Mouse (Mus musculus) limb, embryonic 14.5 days (tissue): ENCODE results near the gene Gadd45gip1. TPM values are rescaled to one million over a fixed set of nuclear protein-coding genes. Genes with fewer than 3 reads are reported as not detected.

Experiments
- ATAC-seq: fragments of 200-750 bp; cut with Nextera tagmentation; 2 replicates; pipeline ENCODE4 v1.8.0; 2017; ENCODE audit warnings: low read depth, moderate number of reproducible peaks, moderate TSS enrichment; ENCODE audit not compliant: low FRiP score
- DNase-seq: peaks from one replicate; pipeline ENCODE4 v3.0.0-alpha.2; 2015; ENCODE audit warnings: low spot score
- H3K27ac ChIP-seq: fragments of 300-500 bp; sonication (generic); replicated peaks from 2 replicates; pipeline ENCODE4 v1.5.1; 2014; ENCODE audit warnings: low read depth, mild to moderate bottlenecking, low read length, moderate library complexity, mixed read lengths
- H3K27me3 ChIP-seq: fragments of 300-500 bp; sonication (generic); 2 replicates; pipeline ENCODE4 v1.6.1; 2014; ENCODE audit warnings: low read length, mixed read lengths; ENCODE audit not compliant: control insufficient read depth, insufficient read depth
- H3K36me3 ChIP-seq: fragments of 300-500 bp; sonication (generic); 2 replicates; pipeline ENCODE4 v1.6.1; 2014; ENCODE audit warnings: mild to moderate bottlenecking, low read length, moderate library complexity, mixed read lengths; ENCODE audit not compliant: control insufficient read depth, insufficient read depth
- H3K4me1 ChIP-seq: fragments of 300-500 bp; sonication (generic); 2 replicates; pipeline ENCODE4 v1.6.1; 2014; ENCODE audit warnings: antibody characterized with exemption, low read length, mixed read lengths; ENCODE audit not compliant: control insufficient read depth, insufficient read depth
- H3K4me2 ChIP-seq: fragments of 300-500 bp; sonication (generic); replicated peaks from 2 replicates; pipeline ENCODE4 v1.6.1; 2014; ENCODE audit warnings: low read depth, mild to moderate bottlenecking, low read length, moderate library complexity; ENCODE audit not compliant: severe bottlenecking
- H3K4me3 ChIP-seq: fragments of 300-500 bp; sonication (generic); replicated peaks from 2 replicates; pipeline ENCODE4 v1.5.1; 2014; ENCODE audit warnings: low read length
- H3K9ac ChIP-seq: fragments of 300-500 bp; sonication (generic); 2 replicates; pipeline ENCODE4 v1.6.1; 2014; ENCODE audit warnings: mild to moderate bottlenecking, low read depth, low read length, moderate library complexity; ENCODE audit not compliant: severe bottlenecking
- H3K9me3 ChIP-seq: fragments of 300-500 bp; sonication (generic); 2 replicates; pipeline ENCODE4 v1.6.1; 2016; ENCODE audit warnings: low read length; ENCODE audit not compliant: control insufficient read depth
- POLR2A ChIP-seq: fragments of 200-500 bp; IDR thresholded peaks from 2 replicates; pipeline ENCODE4 v1.8.0; 2012; ENCODE audit warnings: inconsistent platforms, mild to moderate bottlenecking, moderate library complexity, borderline replicate concordance; ENCODE audit not compliant: insufficient read depth, insufficient read length; ENCODE audit errors: extremely low read depth
- WGBS: fragments of 180-500 bp; shearing (Covaris S2); extraction: QIAGEN DNeasy Blood & Tissue Kit; methylation state at CpG from one replicate; pipeline ENCODE4 v1.1.7; 2014; 5-methylcytosine and 5-hydroxymethylcytosine counted together
- polyA plus RNA-seq, 2 experiments: library from polyadenylated mRNA; depleted of rRNA in 1 of 2; stranded (reverse) in 1 of 2; unstranded in 1 of 2; fragments of >200 nt; fragmentation: Nextera tagmentation in 1 of 2; extraction: Ambion mirVana in 1 of 2; gene quantifications; 2 replicates each; pipeline versions ENCODE4 v1.2.1 to v1.2.3; 2012 to 2014

Gene Gadd45gip1
- polyA plus RNA-seq, 2 experiments, result 44.9 to 45.6 TPM

DNA sequence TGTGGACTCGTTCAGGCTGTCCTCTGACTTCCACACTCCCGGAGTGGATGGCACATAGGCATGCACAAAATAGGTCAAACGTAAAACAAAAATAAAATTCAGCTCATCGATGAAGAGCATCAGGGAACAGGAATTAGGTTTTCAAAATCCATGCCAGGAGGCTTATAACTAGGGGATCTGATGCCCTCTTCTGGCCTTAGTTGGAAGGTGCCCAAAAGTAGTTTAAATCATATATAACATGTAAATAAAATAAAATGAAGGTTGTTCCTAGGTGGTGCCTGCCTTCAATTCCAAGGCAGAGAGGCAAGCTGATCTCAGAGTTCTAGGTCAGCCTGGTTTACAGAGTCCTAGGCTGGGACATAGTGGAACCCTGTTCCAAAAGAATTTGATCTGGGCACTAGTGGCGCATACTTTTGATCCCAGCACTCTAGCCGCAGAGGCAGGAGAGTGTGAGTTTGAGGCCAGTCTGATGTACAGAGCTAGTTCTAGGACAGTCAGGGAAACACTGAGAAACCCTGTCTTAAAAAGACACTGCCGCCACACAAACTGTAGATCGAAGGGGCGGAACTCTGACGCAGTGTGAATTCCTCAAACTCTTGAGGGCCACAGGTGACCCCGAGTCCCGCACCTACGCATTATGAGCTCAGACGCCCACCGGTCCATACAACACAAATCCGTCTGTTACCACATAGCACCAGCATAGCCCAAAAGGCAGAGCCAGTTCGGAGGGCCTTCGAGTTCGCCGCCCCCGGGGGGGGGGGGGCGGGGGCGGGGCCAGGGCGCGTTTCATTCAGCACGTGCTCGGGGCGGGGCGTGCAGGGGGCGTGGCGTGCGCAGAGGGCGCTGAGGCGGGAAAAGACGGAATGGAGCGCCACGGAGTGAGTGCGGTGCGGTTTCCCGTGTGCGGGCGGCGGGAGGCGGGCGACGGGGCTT lies 40.3 kb downstream of the Gadd45gip1 start, which contains the start of gene Syce2:
Gene Syce2 (plus strand): TSS at position 736 of the 933 bp plus-strand sequence.
- WGBS, result 16% methylated on average over 37 of the region's 46 CpGs
- Histone ChIP-seq H3K9ac (peak within 1 kb of the TSS; percentile 60), H3K36me3 (peaks cover 32% of the 10 kb centered on the region), H3K4me3 (peak within 1 kb of the TSS; percentile 49), H3K4me2 (peak within 1 kb of the TSS; percentile 99), H3K27me3 (no peaks in the 10 kb centered on the region), H3K27ac (no peak within 1 kb of the TSS), H3K9me3 (no peaks in the 10 kb centered on the region), H3K4me1 (peaks cover 13% of the 10 kb centered on the region)
- TF ChIP-seq POLR2A, result no peak
- DNase-seq (peak; percentile 64), ATAC-seq (peak; percentile 80; the same call in 1 of the 2 replicates)

DNA sequence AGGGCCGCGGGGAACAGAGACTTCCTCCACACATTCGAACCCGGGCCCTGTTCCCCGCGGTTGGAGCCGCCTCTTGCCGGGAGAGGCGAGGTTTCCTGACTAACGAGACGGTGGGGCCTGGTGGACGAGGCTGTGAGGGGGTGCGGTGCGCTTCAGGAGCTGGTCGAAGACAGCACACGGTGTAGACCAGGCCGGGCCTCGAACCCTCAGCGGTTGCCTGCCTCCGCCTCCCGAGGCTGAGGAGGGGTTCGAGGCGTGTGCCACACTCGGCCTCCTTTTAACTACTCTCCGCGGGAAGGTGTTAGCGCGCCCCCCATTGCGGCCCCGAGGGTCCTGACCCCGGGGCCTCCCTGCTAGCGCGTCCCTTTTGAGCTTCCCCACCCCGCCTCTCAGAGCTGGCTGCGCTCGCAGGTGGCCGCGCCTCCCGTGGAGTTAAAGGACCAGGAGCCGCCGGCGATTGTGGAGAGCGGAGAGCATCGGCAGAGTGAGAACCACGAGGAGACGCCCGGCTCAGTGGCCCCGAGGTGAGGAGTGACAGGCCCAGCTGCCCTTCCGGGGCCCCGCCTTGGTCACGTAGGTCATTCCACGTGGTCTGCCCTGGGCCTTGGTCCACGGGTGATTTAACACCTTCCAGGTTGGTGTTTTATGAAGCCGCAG lies 41.1 kb downstream of the Gadd45gip1 start:
- Histone ChIP-seq H3K27me3 (no peaks in the 10 kb centered on the region), H3K9ac (peak overlapping the region; percentile 60), H3K4me1 (peaks cover 13% of the 10 kb centered on the region), H3K9me3 (no peaks in the 10 kb centered on the region), H3K36me3 (peaks cover 24% of the 10 kb centered on the region), H3K4me3 (peak overlapping the region; percentile 49), H3K4me2 (peak overlapping the region; percentile 99), H3K27ac (no peak overlapping the region)
- DNase-seq, result no peak
- 2% methylated on average over 46 of the region's 54 CpGs for WGBS
- TF ChIP-seq POLR2A, result no peak
- ATAC-seq, result peak; percentile 50; the same call in 1 of the 2 replicates

GRCm38 (mm10) chr8:84873016-84873415 lies 41.7 kb downstream of the Gadd45gip1 start:
- no peak overlapping the region for H3K27ac ChIP-seq
- H3K36me3 ChIP-seq, result peaks cover 18% of the 10 kb centered on the region
- peak overlapping the region; percentile 99 for H3K4me2 ChIP-seq
- ATAC-seq (no peak), DNase-seq (no peak)
- TF ChIP-seq POLR2A, result no peak
- 0 out of 2 replicates have a peak overlapping the region, but pooled peaks have one; percentile 60 for H3K9ac ChIP-seq
- H3K4me1 ChIP-seq, result peaks cover 13% of the 10 kb centered on the region
- no peaks in the 10 kb centered on the region for H3K9me3 ChIP-seq
- peak overlapping the region; percentile 49 for H3K4me3 ChIP-seq
- 62% methylated on average over 4 of the region's 4 CpGs for WGBS
- H3K27me3 ChIP-seq, result no peaks in the 10 kb centered on the region

DNA sequence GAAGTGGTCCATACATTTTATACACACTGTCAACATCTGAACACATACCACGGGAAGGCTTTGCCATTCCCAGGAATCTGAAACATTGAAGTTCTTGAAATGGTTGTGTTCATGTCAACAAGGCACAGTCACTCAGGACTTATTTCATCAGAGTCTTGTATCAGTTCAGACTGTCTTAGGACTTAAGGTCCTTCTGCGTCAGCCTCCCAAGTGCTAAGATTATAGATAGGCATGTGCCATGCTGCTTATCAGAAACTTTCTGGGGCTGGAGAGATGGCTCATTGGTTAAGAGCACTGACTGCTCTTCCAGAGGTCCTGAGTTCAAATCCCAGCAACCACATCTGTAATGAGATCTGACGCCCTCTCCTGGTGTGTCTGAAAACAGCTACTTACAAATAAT lies 43.0 kb downstream of the Gadd45gip1 start:
- H3K4me1 ChIP-seq, result peaks cover 13% of the 10 kb centered on the region
- H3K4me2 ChIP-seq, result no peak overlapping the region
- no peak overlapping the region for H3K27ac ChIP-seq
- H3K9ac ChIP-seq, result no peak overlapping the region
- no peak overlapping the region for H3K4me3 ChIP-seq
- 89% methylated on average over 3 of the region's 3 CpGs for WGBS
- no peaks in the 10 kb centered on the region for H3K9me3 ChIP-seq
- ATAC-seq, result no peak
- no peaks in the 10 kb centered on the region for H3K27me3 ChIP-seq
- no peak for TF ChIP-seq POLR2A
- no peak for DNase-seq
- H3K36me3 ChIP-seq, result peaks cover 6% of the 10 kb centered on the region

DNA sequence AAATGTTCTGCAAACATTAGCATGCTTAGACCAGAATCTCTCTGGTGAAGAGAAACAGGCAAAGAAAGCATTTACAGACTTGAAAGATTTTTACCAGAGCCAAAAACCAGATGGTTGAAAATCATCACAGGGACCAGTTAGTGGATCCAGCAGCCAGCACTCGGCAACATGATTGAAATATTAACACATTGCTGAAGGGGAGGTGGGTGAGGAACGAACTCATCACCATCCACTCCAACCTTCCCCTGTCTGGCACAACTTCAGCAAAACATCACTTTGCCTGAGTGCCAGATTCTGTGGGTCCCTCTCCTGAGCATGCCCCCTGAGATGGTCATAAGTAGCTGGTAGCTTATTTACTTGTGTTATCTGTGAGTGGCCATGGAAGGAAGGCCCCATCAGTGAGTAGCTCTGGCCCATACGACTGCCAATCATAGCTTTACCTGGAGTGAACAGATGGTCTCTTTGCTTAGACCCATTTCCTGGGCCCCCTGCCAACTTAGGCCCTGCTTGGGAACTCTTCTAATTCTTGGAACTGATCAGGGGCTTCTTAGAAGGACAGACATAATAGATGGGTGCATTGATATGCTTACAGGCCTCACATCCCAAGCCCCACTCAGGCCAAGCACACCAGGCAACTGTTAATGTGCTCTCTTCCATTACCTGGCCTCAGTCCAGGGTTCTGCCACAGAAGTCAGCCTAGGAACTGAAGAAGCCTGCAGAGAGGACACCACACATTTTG lies 46.1 kb downstream of the Gadd45gip1 start:
- DNase-seq, result no peak
- 67% methylated on average over 3 of the region's 3 CpGs for WGBS

More for the DNA sequence above, 46.1 kb downstream of the Gadd45gip1 start:
- TF ChIP-seq POLR2A, result no peak
- Histone ChIP-seq H3K27me3 (no peaks in the 10 kb centered on the region), H3K36me3 (peaks cover 4% of the 10 kb centered on the region; the same call in 1 of the 2 replicates), H3K27ac (no peak overlapping the region), H3K9me3 (no peaks in the 10 kb centered on the region), H3K4me3 (no peak overlapping the region), H3K9ac (no peak overlapping the region), H3K4me2 (no peak overlapping the region), H3K4me1 (peaks cover 6% of the 10 kb centered on the region)
- no peak for ATAC-seq
